Mouse (Mus musculus) ES-E14 (cell line): ENCODE results near the gene Hist1h4i.

Source experiments
- CHD2 ChIP-seq: IDR thresholded peaks from 2 replicates; pipeline ENCODE4 v1.6.1; 2014; ENCODE audit warnings: mild to moderate bottlenecking, low read depth, low read length, inconsistent platforms
- MAFK ChIP-seq: IDR thresholded peaks from 2 replicates; pipeline ENCODE4 v1.6.1; 2014; ENCODE audit warnings: mild to moderate bottlenecking, low read depth, low read length, inconsistent platforms; ENCODE audit not compliant: insufficient read depth
- ZC3H11A ChIP-seq: IDR thresholded peaks from 2 replicates; pipeline ENCODE4 v1.6.1; 2012; ENCODE audit warnings: low read depth, mild to moderate bottlenecking, inconsistent platforms, low read length, borderline replicate concordance
- ZNF384 ChIP-seq: IDR thresholded peaks from 2 replicates; pipeline ENCODE4 v1.6.1; 2012; ENCODE audit warnings: low read depth, low read length, inconsistent platforms

- TF ChIP-seq ZC3H11A (no peak), CHD2 (no peak), ZNF384 (no peak), MAFK (no peak)
Measured at GRCm38 (mm10) chr13:22001346-22001745, 39.8 kb downstream of the Hist1h4i start.
